Mouse (Mus musculus): ENCODE measurements at regions not wholly inside any gene's neighbourhood (a gene's known extent, or its start where the extent isn't known, plus 50 kb on each side); places are given as distances from the start of the nearest gene placed in this dataset.

DNA sequence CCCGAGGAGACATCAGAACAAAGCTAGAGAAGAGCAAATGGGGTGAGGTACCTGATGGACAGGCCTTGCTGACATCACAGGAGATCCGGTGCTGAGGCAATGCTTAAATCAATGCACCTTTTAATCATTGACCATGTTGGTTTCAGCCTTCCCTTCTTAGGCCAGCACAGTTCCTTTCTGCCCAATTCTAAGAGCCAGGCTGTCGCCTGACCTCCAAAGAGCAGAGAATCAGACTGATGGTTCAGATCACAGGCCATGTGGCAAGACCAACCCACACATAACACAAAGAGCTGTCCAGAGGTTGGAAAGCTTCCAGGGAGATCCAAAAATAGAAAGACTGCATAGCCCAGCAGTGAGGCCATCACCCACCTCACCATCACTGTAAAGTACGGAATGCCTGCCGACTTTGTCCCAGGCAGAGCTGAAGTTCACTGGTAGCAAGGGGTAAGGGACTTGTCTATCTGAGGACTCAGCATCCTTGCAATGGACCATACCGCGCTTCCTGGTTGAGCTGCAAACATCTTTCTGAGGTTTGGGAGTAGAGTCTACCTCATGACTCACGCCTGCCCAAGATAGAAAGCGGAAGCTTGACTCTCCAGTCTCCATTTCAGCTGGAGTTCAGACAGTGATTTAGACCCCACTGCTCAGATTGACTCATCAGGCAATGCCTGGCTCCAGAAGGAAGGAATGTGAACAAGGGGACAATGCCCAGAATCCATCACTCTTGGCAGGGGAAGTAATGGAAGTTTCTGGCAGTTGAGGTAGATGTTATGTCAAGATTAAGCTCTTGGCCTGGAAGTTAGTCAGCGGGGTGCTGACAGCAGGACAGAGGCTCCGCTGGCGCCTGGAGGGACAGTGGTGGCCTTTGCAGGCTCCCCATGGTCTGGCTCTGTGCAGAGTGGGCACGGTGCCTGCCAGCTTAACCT lies 98.1 kb upstream of the Thy1 start:
- peak; percentile 68 for DNase-seq (ENCODE audit: low spot score)
- no peak overlapping the region for H3K9ac ChIP-seq (replicated peaks; ENCODE audit: low read length, poor library complexity, severe bottlenecking)
- TF ChIP-seq CTCF (IDR thresholded peaks at IDR 0.05) = no peak
- ATAC-seq (ENCODE audit: low FRiP score) = no peak; the same call in 1 of the 2 replicates
- 84% methylated on average over 13 of the region's 13 CpGs for WGBS
- no peaks in the 10 kb centered on the region for H3K9me3 ChIP-seq (ENCODE audit: low read length)
- no peaks in the 10 kb centered on the region; the same call in 1 of the 2 replicates for H3K4me1 ChIP-seq (ENCODE audit: insufficient read depth, low read length)
- no peak overlapping the region for H3K27ac ChIP-seq (ENCODE audit: low read depth, low read length)
- no peak overlapping the region for H3K4me3 ChIP-seq (ENCODE audit: low read depth, low read length)
- no peaks in the 10 kb centered on the region for H3K36me3 ChIP-seq (ENCODE audit: insufficient read depth, low read length)
- no peaks in the 10 kb centered on the region; the same call in 1 of the 2 replicates for H3K27me3 ChIP-seq (ENCODE audit: insufficient read depth, low read length)
- no peak overlapping the region for H3K4me2 ChIP-seq (ENCODE audit: low read depth, low read length, poor library complexity, severe bottlenecking)

DNA sequence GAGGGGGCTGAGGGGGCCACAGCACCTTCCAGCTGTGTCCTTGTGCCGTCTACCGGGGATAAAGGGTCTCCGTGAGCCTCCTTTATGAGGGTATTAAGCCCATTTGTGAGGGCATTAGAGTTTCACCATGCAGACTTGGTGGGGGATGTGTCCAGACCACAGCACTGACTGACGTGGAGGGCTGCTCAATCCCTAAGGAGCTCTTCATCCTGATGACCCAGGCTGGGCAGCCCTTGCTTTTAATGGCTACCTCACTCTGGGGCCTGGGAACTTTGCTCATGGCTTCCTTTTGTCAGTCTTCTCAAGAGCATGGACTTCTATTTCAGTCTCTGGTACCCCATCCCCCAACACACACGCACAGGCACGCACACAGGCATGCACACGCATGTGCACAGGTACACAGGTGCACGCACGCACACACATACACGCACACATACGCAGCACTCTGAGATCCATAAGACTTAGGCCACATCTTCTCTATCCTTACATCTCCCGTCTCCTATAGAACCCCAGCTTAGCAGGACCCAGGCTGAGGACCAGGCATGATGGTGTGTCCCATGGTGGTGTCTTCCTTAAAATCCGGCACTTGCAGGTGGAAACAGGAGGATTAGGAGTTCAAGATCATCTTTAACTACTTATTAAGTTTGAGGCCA lies 97.1 kb upstream of the Thy1 start:
- Histone ChIP-seq H3K9ac (replicated peaks; ENCODE audit: low read length, poor library complexity, severe bottlenecking) (no peak overlapping the region), H3K9me3 (ENCODE audit: low read length) (no peaks in the 10 kb centered on the region), H3K27me3 (ENCODE audit: insufficient read depth, low read length) (no peaks in the 10 kb centered on the region; the same call in none of the 2 replicates), H3K4me3 (ENCODE audit: low read depth, low read length) (no peak overlapping the region), H3K4me1 (ENCODE audit: insufficient read depth, low read length) (no peaks in the 10 kb centered on the region; the same call in 1 of the 2 replicates), H3K4me2 (ENCODE audit: low read depth, low read length, poor library complexity, severe bottlenecking) (no peak overlapping the region), H3K36me3 (ENCODE audit: insufficient read depth, low read length) (no peaks in the 10 kb centered on the region), H3K27ac (ENCODE audit: low read depth, low read length) (no peak overlapping the region)
- DNase-seq (ENCODE audit: low spot score) = no peak
- no peak for TF ChIP-seq CTCF (IDR thresholded peaks at IDR 0.05)
- 77% methylated on average over 13 of the region's 13 CpGs for WGBS
- no peak for ATAC-seq (ENCODE audit: low FRiP score)

DNA sequence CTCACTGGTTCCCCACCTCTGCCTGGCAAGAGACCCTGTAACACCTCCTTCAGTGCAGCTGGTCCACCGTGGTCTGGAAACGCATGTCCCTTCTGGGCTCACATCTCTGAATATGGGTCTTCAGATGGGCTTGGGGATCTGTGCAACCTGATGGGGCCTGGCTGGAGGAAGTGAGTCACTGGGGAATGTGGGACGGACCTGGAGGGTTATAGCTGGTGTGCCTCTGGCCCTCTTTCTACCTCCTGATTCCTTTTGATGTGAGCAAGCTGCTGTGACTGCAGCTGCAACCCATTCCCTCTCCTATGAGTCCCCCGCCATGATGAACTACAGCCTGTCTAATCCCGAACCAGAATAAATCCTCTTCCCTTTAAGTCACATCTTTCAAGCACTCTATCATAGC lies 96.1 kb upstream of the Thy1 start:
- H3K27me3 ChIP-seq (ENCODE audit: insufficient read depth, low read length) = no peaks in the 10 kb centered on the region; the same call in 1 of the 2 replicates
- no peak overlapping the region for H3K9ac ChIP-seq (replicated peaks; ENCODE audit: low read length, poor library complexity, severe bottlenecking)
- no peak for ATAC-seq (ENCODE audit: low FRiP score)
- no peak for TF ChIP-seq CTCF (IDR thresholded peaks at IDR 0.05)
- no peak overlapping the region for H3K4me3 ChIP-seq (ENCODE audit: low read depth, low read length)
- WGBS = 53% methylated on average over 5 of the region's 5 CpGs
- no peaks in the 10 kb centered on the region; the same call in 1 of the 2 replicates for H3K4me1 ChIP-seq (ENCODE audit: insufficient read depth, low read length)
- no peak overlapping the region for H3K4me2 ChIP-seq (ENCODE audit: low read depth, low read length, poor library complexity, severe bottlenecking)
- no peaks in the 10 kb centered on the region for H3K36me3 ChIP-seq (ENCODE audit: insufficient read depth, low read length)
- no peaks in the 10 kb centered on the region for H3K9me3 ChIP-seq (ENCODE audit: low read length)
- no peak for DNase-seq (ENCODE audit: low spot score)
- H3K27ac ChIP-seq (ENCODE audit: low read depth, low read length) = no peak overlapping the region

DNA sequence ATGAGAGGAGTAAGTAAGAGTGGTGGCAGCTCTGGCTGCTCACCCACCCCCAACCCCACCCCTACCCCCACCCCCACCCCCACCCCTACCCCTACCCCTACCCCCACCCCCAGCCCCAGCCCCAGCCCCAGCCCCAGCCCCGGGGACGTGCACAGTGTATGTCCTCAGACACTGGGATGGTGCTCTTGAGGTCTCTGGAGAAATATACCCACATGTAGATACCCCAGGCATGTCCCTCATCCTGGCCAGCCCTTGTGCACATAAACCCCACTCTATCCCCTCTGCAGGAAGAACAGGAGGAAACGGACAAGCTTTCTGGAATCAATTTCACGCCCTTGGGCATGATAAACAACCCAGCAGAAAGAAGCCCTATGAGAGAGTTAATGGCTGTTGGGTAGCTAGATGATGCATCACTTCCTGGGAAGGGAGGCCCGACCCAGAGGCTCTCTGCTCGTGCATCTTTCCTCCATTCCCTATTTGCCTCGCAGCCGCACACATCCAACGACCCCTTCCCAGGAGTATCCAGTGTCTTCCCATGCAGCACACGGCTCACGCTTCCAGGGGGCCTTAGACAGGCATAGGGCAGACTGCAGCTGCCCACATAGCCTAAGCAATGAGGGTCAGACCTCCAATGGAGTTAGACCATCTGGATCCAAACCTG lies 95.6 kb upstream of the Thy1 start:
- Histone ChIP-seq H3K9ac (replicated peaks; ENCODE audit: low read length, poor library complexity, severe bottlenecking) (no peak overlapping the region), H3K4me1 (ENCODE audit: insufficient read depth, low read length) (no peaks in the 10 kb centered on the region; the same call in 1 of the 2 replicates), H3K4me2 (ENCODE audit: low read depth, low read length, poor library complexity, severe bottlenecking) (no peak overlapping the region), H3K36me3 (ENCODE audit: insufficient read depth, low read length) (no peaks in the 10 kb centered on the region), H3K27ac (ENCODE audit: low read depth, low read length) (no peak overlapping the region), H3K4me3 (ENCODE audit: low read depth, low read length) (no peak overlapping the region), H3K27me3 (ENCODE audit: insufficient read depth, low read length) (no peaks in the 10 kb centered on the region; the same call in 1 of the 2 replicates), H3K9me3 (ENCODE audit: low read length) (no peaks in the 10 kb centered on the region)
- ATAC-seq (ENCODE audit: low FRiP score) = no peak
- TF ChIP-seq CTCF (IDR thresholded peaks at IDR 0.05) = no peak
- DNase-seq (ENCODE audit: low spot score) = no peak
- 44% methylated on average over 11 of the region's 11 CpGs for WGBS

DNA sequence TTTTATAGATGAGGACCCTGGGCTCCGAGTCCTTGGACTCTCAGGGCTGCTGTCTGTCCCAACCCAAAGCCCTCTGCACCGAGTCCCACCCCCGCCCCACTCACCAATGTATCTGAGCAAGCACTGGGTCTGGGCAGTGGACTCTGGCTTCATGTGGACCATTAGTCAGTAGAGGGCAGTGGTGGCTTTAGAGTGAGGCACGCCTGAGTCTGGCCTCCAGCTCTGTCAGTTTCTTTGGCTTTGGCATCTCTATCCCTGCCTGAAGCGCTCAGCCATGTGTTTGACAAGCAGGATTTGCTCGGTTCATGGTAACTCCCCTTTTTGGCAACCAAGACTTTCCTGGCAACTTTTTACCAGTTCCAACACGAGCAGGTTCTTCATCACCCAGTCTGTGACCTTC lies 90.1 kb upstream of the Thy1 start:
- Histone ChIP-seq H3K9me3 (ENCODE audit: low read length) (no peaks in the 10 kb centered on the region), H3K36me3 (ENCODE audit: insufficient read depth, low read length) (no peaks in the 10 kb centered on the region), H3K9ac (replicated peaks; ENCODE audit: low read length, poor library complexity, severe bottlenecking) (no peak overlapping the region), H3K4me3 (ENCODE audit: low read depth, low read length) (no peak overlapping the region), H3K27ac (ENCODE audit: low read depth, low read length) (no peak overlapping the region), H3K4me2 (ENCODE audit: low read depth, low read length, poor library complexity, severe bottlenecking) (no peak overlapping the region), H3K27me3 (ENCODE audit: insufficient read depth, low read length) (no peaks in the 10 kb centered on the region; the same call in 1 of the 2 replicates), H3K4me1 (ENCODE audit: insufficient read depth, low read length) (no peaks in the 10 kb centered on the region)
- ATAC-seq (ENCODE audit: low FRiP score) = peak; percentile 38; the same call in 1 of the 2 replicates
- DNase-seq (ENCODE audit: low spot score) = peak; percentile 78
- WGBS = 34% methylated on average over 7 of the region's 7 CpGs
- peak; percentile 65 for TF ChIP-seq CTCF (IDR thresholded peaks at IDR 0.05)

Measured in midbrain, postnatal 0 days (tissue).